Mouse (Mus musculus) midbrain, postnatal 0 days (tissue): ENCODE measurements around the gene Rnf144b. TPM values are rescaled to one million over a fixed set of nuclear protein-coding genes. Genes with fewer than 3 reads are reported as not detected.
A peak's percentile ranks its signal among the peaks of the same experiment; 100 is the strongest.

ENCODE experiments used
- ATAC-seq: fragments of 200-750 bp; cut with Nextera tagmentation; 2 replicates; pipeline ENCODE4 v1.8.0; 2017; ENCODE audit warnings: moderate number of reproducible peaks, mild to moderate bottlenecking, moderate TSS enrichment, moderate library complexity; ENCODE audit not compliant: low FRiP score
- DNase-seq: peaks from one replicate; pipeline ENCODE4 v3.0.0-alpha.2; 2015; ENCODE audit warnings: low spot score
- H3K27ac ChIP-seq: fragments of 300-500 bp; sonication (generic); 2 replicates; pipeline ENCODE4 v1.5.1; 2014; ENCODE audit warnings: low read depth, mild to moderate bottlenecking, low read length, mixed read lengths
- H3K27me3 ChIP-seq: fragments of 300-500 bp; sonication (generic); 2 replicates; pipeline ENCODE4 v1.6.1; 2014; ENCODE audit warnings: low read length, control low read depth, mixed read lengths; ENCODE audit not compliant: insufficient read depth
- H3K36me3 ChIP-seq: fragments of 300-500 bp; sonication (generic); 2 replicates; pipeline ENCODE4 v1.6.1; 2014; ENCODE audit warnings: low read length, control low read depth, mixed read lengths; ENCODE audit not compliant: insufficient read depth
- H3K4me1 ChIP-seq: fragments of 300-500 bp; sonication (generic); 2 replicates; pipeline ENCODE4 v1.6.1; 2014; ENCODE audit warnings: mild to moderate bottlenecking, control low read depth, antibody characterized with exemption, low read length, mixed read lengths; ENCODE audit not compliant: insufficient read depth
- H3K4me2 ChIP-seq: fragments of 300-500 bp; sonication (generic); 2 replicates; pipeline ENCODE4 v1.6.1; 2014; ENCODE audit warnings: low read depth, mild to moderate bottlenecking, low read length, mixed read lengths; ENCODE audit not compliant: poor library complexity, severe bottlenecking
- H3K4me3 ChIP-seq: fragments of 300-500 bp; sonication (generic); 2 replicates; pipeline ENCODE4 v1.5.1; 2014; ENCODE audit warnings: low read depth, mild to moderate bottlenecking, low read length, moderate library complexity
- H3K9ac ChIP-seq: fragments of 300-500 bp; sonication (generic); replicated peaks from 2 replicates; pipeline ENCODE4 v1.6.1; 2014; ENCODE audit warnings: mild to moderate bottlenecking, low read length, moderate library complexity, mixed read lengths; ENCODE audit not compliant: poor library complexity, severe bottlenecking
- H3K9me3 ChIP-seq: fragments of 300-500 bp; sonication (generic); 2 replicates; pipeline ENCODE4 v1.6.1; 2016; ENCODE audit warnings: low read length, control low read depth
- CTCF ChIP-seq: IDR thresholded peaks from 2 replicates; pipeline ENCODE4 v1.5.1; 2016; ENCODE audit warnings: antibody characterized with exemption, mild to moderate bottlenecking
- WGBS: fragments of 180-500 bp; shearing (Covaris S2); extraction: QIAGEN DNeasy Blood & Tissue Kit; methylation state at CpG from one replicate; pipeline ENCODE4 v1.1.7; 2014; 5-methylcytosine and 5-hydroxymethylcytosine counted together
- polyA plus RNA-seq: library from polyadenylated mRNA; unstranded; fragments of >200 nt; fragmentation: Nextera tagmentation; extraction: Ambion mirVana; gene quantifications from 2 replicates; pipeline ENCODE4 v1.2.1, GENCODE M21; 2015
- total RNA-seq: library from RNA; depleted of rRNA; stranded (reverse); fragments of >200 nt; gene quantifications from 2 replicates; pipeline ENCODE4 v1.2.3, GENCODE M21; 2014

Rnf144b gene
- total and polyA plus RNA-seq, 2 experiments from 2014 or later, result 1.9 to 4.1 TPM

- peak overlapping the region; percentile 98 for H3K4me3 ChIP-seq
- ATAC-seq, result no peak
- under 1% methylated on average over 25 of the region's 25 CpGs for WGBS
These were observed 17.5 kb upstream of the Rnf144b start for GRCm38 (mm10) chr13:47104856-47105541.

DNA sequence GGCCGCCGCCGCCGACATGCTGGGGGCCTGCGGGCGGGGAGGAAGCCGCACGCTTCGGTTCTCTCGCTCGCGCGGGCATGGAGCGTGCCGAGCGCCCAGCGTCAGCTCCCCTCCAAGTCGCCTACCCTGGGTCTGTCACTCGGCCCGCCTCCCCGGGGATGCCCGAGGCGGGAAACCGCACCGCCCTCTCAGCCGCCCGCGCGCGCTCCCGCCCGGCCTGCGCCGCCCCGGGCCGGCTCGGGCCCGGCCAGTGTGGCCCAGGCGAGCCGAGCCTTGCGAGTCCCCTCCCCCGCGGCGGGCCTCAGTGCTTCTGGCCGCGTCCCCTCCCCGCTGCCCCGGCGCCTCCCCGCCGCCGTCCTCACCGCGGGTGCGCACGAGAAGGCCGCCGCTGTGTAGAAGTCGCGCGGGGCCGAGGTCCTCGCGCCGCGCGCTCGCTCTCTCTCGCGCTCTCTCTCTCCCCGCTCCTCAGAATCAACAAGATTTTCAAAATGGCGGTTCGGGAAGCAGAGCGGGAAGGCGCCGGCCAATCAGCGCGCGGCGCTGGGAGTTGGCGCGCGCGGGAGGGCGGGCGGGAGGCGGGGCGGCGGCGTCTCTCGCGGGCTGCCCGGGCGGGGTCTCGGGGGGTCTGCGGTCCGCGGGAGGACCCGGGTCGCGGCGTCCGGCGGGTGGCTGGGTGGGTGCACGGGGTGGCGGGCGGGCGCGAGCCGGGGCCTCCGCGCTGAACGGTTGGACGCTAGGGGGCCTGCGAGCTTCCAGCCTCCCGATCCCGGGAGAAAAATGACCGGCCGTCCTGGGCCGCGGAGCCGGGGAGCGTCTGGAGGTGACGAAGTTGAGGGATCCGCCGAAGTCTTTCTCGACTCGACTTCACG is 16.5 kb upstream of the Rnf144b start, which contains the start of gene Dek:
Gene Dek (minus strand): TSS at position 491 of the 869 bp plus-strand sequence.
- H3K9me3 ChIP-seq, result no peaks in the 10 kb centered on the region
- ATAC-seq, result peak; percentile 92
- no peaks in the 10 kb centered on the region for H3K36me3 ChIP-seq
- H3K4me2 ChIP-seq, result peak within 1 kb of the TSS; percentile 81
- peak within 1 kb of the TSS; percentile 94 for H3K9ac ChIP-seq
- peaks cover 6% of the 10 kb centered on the region; the same call in 1 of the 2 replicates for H3K4me1 ChIP-seq
- TF ChIP-seq CTCF, result peak; percentile 47
- H3K27me3 ChIP-seq, result no peaks in the 10 kb centered on the region
- under 1% methylated on average over 84 of the region's 129 CpGs for WGBS
- peak within 1 kb of the TSS; percentile 98 for H3K4me3 ChIP-seq
- H3K27ac ChIP-seq, result peak within 1 kb of the TSS; percentile 98
- DNase-seq, result peak; percentile 94

More at GRCm38 (mm10) chr13:47104856-47105541, 17.5 kb upstream of the Rnf144b start:
- Histone ChIP-seq H3K4me2 (peak overlapping the region; percentile 81), H3K4me1 (peaks cover 6% of the 10 kb centered on the region; the same call in 1 of the 2 replicates), H3K9me3 (no peaks in the 10 kb centered on the region), H3K27ac (peak overlapping the region; percentile 98), H3K9ac (peak overlapping the region; percentile 94), H3K27me3 (no peaks in the 10 kb centered on the region), H3K36me3 (peaks cover under 1% of the 10 kb centered on the region; the same call in 1 of the 2 replicates)
- no peak for TF ChIP-seq CTCF
- peak; percentile 53 for DNase-seq

- DNase-seq (no peak), ATAC-seq (peak; percentile 25)
- peaks cover 6% of the 10 kb centered on the region; the same call in 1 of the 2 replicates for H3K4me1 ChIP-seq
- no peaks in the 10 kb centered on the region for H3K9me3 ChIP-seq
- H3K36me3 ChIP-seq, result no peaks in the 10 kb centered on the region
- H3K9ac ChIP-seq, result peak overlapping the region; percentile 94
- peak overlapping the region; percentile 98 for H3K27ac ChIP-seq
- 1% methylated on average over 20 of the region's 20 CpGs for WGBS
- H3K4me3 ChIP-seq, result peak overlapping the region; percentile 98
- TF ChIP-seq CTCF, result no peak
- H3K4me2 ChIP-seq, result peak overlapping the region; percentile 81
- no peaks in the 10 kb centered on the region for H3K27me3 ChIP-seq
These were observed 15.9 kb upstream of the Rnf144b start for GRCm38 (mm10) chr13:47106580-47106888.

DNA sequence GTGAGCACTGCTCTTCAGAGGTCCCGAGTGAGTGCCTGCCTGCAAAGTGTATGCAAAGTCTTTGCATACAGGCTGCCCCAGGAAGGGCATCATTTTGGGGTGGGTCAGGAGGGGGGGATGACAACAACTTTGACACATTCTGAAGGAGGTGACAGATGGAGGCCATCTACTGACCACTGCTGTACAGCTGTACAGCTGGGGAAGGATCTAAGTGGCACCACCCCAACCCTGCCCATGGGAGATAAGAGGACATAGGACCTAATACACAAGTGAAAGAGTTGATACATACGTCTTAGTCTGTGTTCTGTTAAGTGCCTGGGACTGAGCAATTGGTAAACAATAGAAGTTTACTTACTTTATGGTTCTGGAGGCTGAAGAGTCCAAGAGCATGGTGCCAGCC is 13.2 kb upstream of the Rnf144b start:
- DNase-seq (no peak), ATAC-seq (no peak)
- Histone ChIP-seq H3K4me2 (no peak overlapping the region), H3K27ac (no peak overlapping the region), H3K27me3 (no peaks in the 10 kb centered on the region), H3K4me1 (peaks cover 4% of the 10 kb centered on the region; the same call in 1 of the 2 replicates), H3K9me3 (no peaks in the 10 kb centered on the region), H3K9ac (no peak overlapping the region), H3K4me3 (no peak overlapping the region), H3K36me3 (no peaks in the 10 kb centered on the region)
- 75% methylated on average over 2 of the region's 2 CpGs for WGBS
- TF ChIP-seq CTCF, result no peak

GRCm38 (mm10) chr13:47111185-47111584 is 11.3 kb upstream of the Rnf144b start:
- H3K4me1 ChIP-seq, result no peaks in the 10 kb centered on the region

DNA sequence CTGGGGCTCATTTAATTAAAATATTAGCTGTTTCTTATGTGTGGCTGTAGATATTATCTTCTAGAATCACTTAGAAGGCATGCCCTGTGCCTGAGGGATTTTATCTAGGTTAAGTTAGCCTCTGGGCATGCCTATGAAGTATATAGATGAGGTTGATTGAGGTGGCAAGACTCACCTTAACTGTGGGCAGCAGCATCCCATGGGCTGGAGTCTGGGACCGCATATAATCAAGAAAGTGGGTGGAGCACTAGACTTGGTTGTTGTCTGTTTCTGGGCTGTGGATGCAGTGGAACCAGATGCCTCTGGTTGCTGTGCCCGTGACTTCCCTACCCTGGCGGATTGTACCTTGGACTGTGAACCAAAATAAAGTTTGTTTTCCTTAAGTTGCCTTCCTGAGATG is 10.4 kb upstream of the Rnf144b start:
- Histone ChIP-seq H3K27me3 (no peaks in the 10 kb centered on the region), H3K4me2 (no peak overlapping the region), H3K4me1 (no peaks in the 10 kb centered on the region), H3K9ac (no peak overlapping the region), H3K36me3 (no peaks in the 10 kb centered on the region), H3K4me3 (no peak overlapping the region), H3K9me3 (no peaks in the 10 kb centered on the region), H3K27ac (no peak overlapping the region)
- no peak for TF ChIP-seq CTCF
- 88% methylated on average over 3 of the region's 3 CpGs for WGBS
- no peak for ATAC-seq
- no peak for DNase-seq

More at GRCm38 (mm10) chr13:47111185-47111584, 11.3 kb upstream of the Rnf144b start:
- no peaks in the 10 kb centered on the region for H3K36me3 ChIP-seq
- no peak overlapping the region for H3K4me3 ChIP-seq
- H3K27me3 ChIP-seq, result no peaks in the 10 kb centered on the region
- DNase-seq (no peak), ATAC-seq (no peak)
- no peak overlapping the region for H3K27ac ChIP-seq
- TF ChIP-seq CTCF, result no peak
- WGBS, result 87% methylated on average over 3 of the region's 3 CpGs
- no peaks in the 10 kb centered on the region for H3K9me3 ChIP-seq
- H3K4me2 ChIP-seq, result no peak overlapping the region
- no peak overlapping the region for H3K9ac ChIP-seq
